Mouse (Mus musculus) liver, embryonic 14.5 days (tissue): ENCODE data around the gene March1.

Experiments
- CTCF ChIP-seq: IDR thresholded peaks from 2 replicates; pipeline ENCODE4 v1.5.1; 2016; ENCODE audit warnings: antibody characterized with exemption, low read depth, control low read depth
- EP300 ChIP-seq: IDR thresholded peaks from 2 replicates; pipeline ENCODE4 v1.6.1; 2016; ENCODE audit warnings: antibody characterized with exemption, low read depth

- TF ChIP-seq CTCF = no peak
- TF ChIP-seq EP300 = no peak
Measured at GRCm38 (mm10) chr8:66400050-66400449, 782.4 kb downstream of the March1 start.
